Mouse (Mus musculus) embryonic fibroblast, embryonic 13.5 days (primary cell): ENCODE results near the gene Dscam. TPM values are rescaled to one million over a fixed set of nuclear protein-coding genes. Genes with fewer than 3 reads are reported as not detected.
A peak's percentile ranks its signal among the peaks of the same experiment; 100 is the strongest.

Experiments
- H3K27ac ChIP-seq: 2 replicates; pipeline ENCODE4 v1.5.1; 2012; ENCODE audit warnings: low read length, control low read depth, inconsistent platforms; ENCODE audit not compliant: insufficient read depth
- H3K4me1 ChIP-seq: 2 replicates; pipeline ENCODE4 v1.6.1; 2011; ENCODE audit warnings: low read length; ENCODE audit not compliant: control insufficient read depth, insufficient read depth
- H3K4me3 ChIP-seq: 2 replicates; pipeline ENCODE4 v1.5.1; 2011; ENCODE audit warnings: mild to moderate bottlenecking, control low read depth, low read length; ENCODE audit not compliant: insufficient read depth
- CTCF ChIP-seq: IDR thresholded peaks from 2 replicates; pipeline ENCODE4 v1.5.1; 2011; ENCODE audit warnings: mild to moderate bottlenecking, control low read depth, low read length, moderate library complexity, borderline replicate concordance; ENCODE audit not compliant: insufficient read depth
- POLR2A ChIP-seq: IDR thresholded peaks from 2 replicates; pipeline ENCODE4 v1.6.1; 2011; ENCODE audit warnings: low read depth, mild to moderate bottlenecking, control low read depth, low read length, moderate library complexity
- polyA plus RNA-seq: library from polyadenylated mRNA; stranded (reverse); fragments of >200 nt; gene quantifications from 2 replicates; pipeline ENCODE4 v1.2.4, GENCODE M21; 2011; ENCODE audit warnings: low read depth; ENCODE audit not compliant: missing spikeins, insufficient read length

Dscam gene
- polyA plus RNA-seq, 1 experiment, result 0.19 TPM

- no peak overlapping the region for H3K4me3 ChIP-seq
- TF ChIP-seq CTCF (no peak), POLR2A (no peak)
- no peak overlapping the region for H3K27ac ChIP-seq
- H3K4me1 ChIP-seq, result no peaks in the 10 kb centered on the region
These were observed 350.9 kb downstream of the Dscam start for GRCm38 (mm10) chr16:96819649-96820048.

GRCm38 (mm10) chr16:96806298-96806697 lies 364.3 kb downstream of the Dscam start:
- H3K27ac ChIP-seq, result no peak overlapping the region
- no peaks in the 10 kb centered on the region for H3K4me1 ChIP-seq
- TF ChIP-seq POLR2A (no peak), CTCF (no peak)
- H3K4me3 ChIP-seq, result no peak overlapping the region

- no peaks in the 10 kb centered on the region for H3K4me1 ChIP-seq
- TF ChIP-seq POLR2A (no peak), CTCF (no peak)
- no peak overlapping the region for H3K27ac ChIP-seq
- no peak overlapping the region for H3K4me3 ChIP-seq
These were observed 367.9 kb downstream of the Dscam start for GRCm38 (mm10) chr16:96802636-96803035.

GRCm38 (mm10) chr16:96801650-96802237 lies 368.8 kb downstream of the Dscam start:
- TF ChIP-seq POLR2A (no peak), CTCF (no peak)
- H3K4me1 ChIP-seq, result no peaks in the 10 kb centered on the region
- no peak overlapping the region for H3K4me3 ChIP-seq
- H3K27ac ChIP-seq, result no peak overlapping the region

GRCm38 (mm10) chr16:96795431-96795830 lies 375.1 kb downstream of the Dscam start:
- H3K4me1 ChIP-seq, result no peaks in the 10 kb centered on the region
- TF ChIP-seq POLR2A (no peak), CTCF (peak; percentile 54; the same call in 1 of the 2 replicates)
- no peak overlapping the region for H3K4me3 ChIP-seq
- H3K27ac ChIP-seq, result no peak overlapping the region

- no peaks in the 10 kb centered on the region for H3K4me1 ChIP-seq
- TF ChIP-seq POLR2A (no peak), CTCF (no peak)
- no peak overlapping the region for H3K4me3 ChIP-seq
- no peak overlapping the region for H3K27ac ChIP-seq
These were observed 379.2 kb downstream of the Dscam start for GRCm38 (mm10) chr16:96791307-96791706.

GRCm38 (mm10) chr16:96788286-96788685 lies 382.3 kb downstream of the Dscam start:
- H3K27ac ChIP-seq, result no peak overlapping the region
- H3K4me3 ChIP-seq, result no peak overlapping the region
- H3K4me1 ChIP-seq, result no peaks in the 10 kb centered on the region
- no peak for TF ChIP-seq POLR2A
- no peak for TF ChIP-seq CTCF

GRCm38 (mm10) chr16:96779021-96779420 lies 391.5 kb downstream of the Dscam start:
- Histone ChIP-seq H3K4me1 (no peaks in the 10 kb centered on the region), H3K4me3 (no peak overlapping the region), H3K27ac (no peak overlapping the region)
- TF ChIP-seq POLR2A (no peak), CTCF (no peak)

GRCm38 (mm10) chr16:96774245-96774644 lies 396.3 kb downstream of the Dscam start:
- no peak for TF ChIP-seq CTCF
- TF ChIP-seq POLR2A, result no peak
- no peak overlapping the region for H3K27ac ChIP-seq
- no peak overlapping the region for H3K4me3 ChIP-seq
- no peaks in the 10 kb centered on the region for H3K4me1 ChIP-seq

- H3K4me3 ChIP-seq, result no peak overlapping the region
- H3K27ac ChIP-seq, result no peak overlapping the region
- TF ChIP-seq POLR2A (no peak), CTCF (no peak)
- H3K4me1 ChIP-seq, result no peaks in the 10 kb centered on the region
These were observed 402.6 kb downstream of the Dscam start for GRCm38 (mm10) chr16:96767985-96768384.
